Mouse (Mus musculus) G1E-ER4 (cell line): Measurements from ENCODE around the gene Slc2a9. TPM values are rescaled to one million over a fixed set of nuclear protein-coding genes. Genes with fewer than 3 reads are reported as not detected.

Source experiments
- GATA1 ChIP-seq: IDR thresholded peaks from one replicate; pipeline ENCODE4 v1.8.0; 2012; ENCODE audit warnings: low read length, inconsistent platforms
- polyA plus RNA-seq: library from polyadenylated mRNA; stranded (reverse); fragments of >175 nt; gene quantifications from 2 replicates; pipeline ENCODE4 v1.2.3, GENCODE M21; 2012

Gene Slc2a9
- polyA plus RNA-seq, 1 experiment: 0.13 TPM

- TF ChIP-seq GATA1: no peak
These were observed 17.9 kb upstream of the Slc2a9 start for GRCm38 (mm10) chr5:38520838-38521237.

GRCm38 (mm10) chr5:38516267-38516666, 13.3 kb upstream of the Slc2a9 start:
- TF ChIP-seq GATA1: no peak

- TF ChIP-seq GATA1: no peak
These were observed 10.0 kb upstream of the Slc2a9 start for GRCm38 (mm10) chr5:38512991-38513390.

- TF ChIP-seq GATA1: peak; percentile 99
These were observed 6.6 kb upstream of the Slc2a9 start for GRCm38 (mm10) chr5:38509568-38509967.

GRCm38 (mm10) chr5:38505435-38505765, 2.5 kb upstream of the Slc2a9 start:
- no peak for TF ChIP-seq GATA1

- TF ChIP-seq GATA1: no peak
These were observed 1.9 kb upstream of the Slc2a9 start for GRCm38 (mm10) chr5:38504747-38505434.

GRCm38 (mm10) chr5:38504116-38504515, 1.2 kb upstream of the Slc2a9 start:
- TF ChIP-seq GATA1: no peak

GRCm38 (mm10) chr5:38500043-38500442, 2.9 kb downstream of the Slc2a9 start:
- no peak for TF ChIP-seq GATA1

GRCm38 (mm10) chr5:38499316-38499811, 3.6 kb downstream of the Slc2a9 start:
- TF ChIP-seq GATA1: no peak

GRCm38 (mm10) chr5:38498479-38498878, 4.5 kb downstream of the Slc2a9 start:
- TF ChIP-seq GATA1: no peak

- TF ChIP-seq GATA1: no peak
These were observed 6.4 kb downstream of the Slc2a9 start for GRCm38 (mm10) chr5:38496491-38497057.

GRCm38 (mm10) chr5:38493890-38494289, 9.1 kb downstream of the Slc2a9 start:
- no peak for TF ChIP-seq GATA1

- no peak for TF ChIP-seq GATA1
These were observed 11.2 kb downstream of the Slc2a9 start for GRCm38 (mm10) chr5:38491763-38492162.

- TF ChIP-seq GATA1: no peak
These were observed 13.2 kb downstream of the Slc2a9 start for GRCm38 (mm10) chr5:38489739-38490138.

- TF ChIP-seq GATA1: no peak
These were observed 14.0 kb downstream of the Slc2a9 start for GRCm38 (mm10) chr5:38488673-38489615.

GRCm38 (mm10) chr5:38488026-38488425, 14.9 kb downstream of the Slc2a9 start:
- no peak for TF ChIP-seq GATA1

GRCm38 (mm10) chr5:38487247-38487646, 15.7 kb downstream of the Slc2a9 start:
- no peak for TF ChIP-seq GATA1
